Mouse (Mus musculus): ENCODE measurements around the gene Copg2. TPM values are rescaled to one million over a fixed set of nuclear protein-coding genes. Genes with fewer than 3 reads are reported as not detected.
A peak's percentile ranks its signal among the peaks of the same experiment; 100 is the strongest.

Copg2 gene
- polyA plus RNA-seq, 1 experiment from 2014 or later = 24.6 TPM

- H3K4me1 ChIP-seq = peaks cover 43% of the 10 kb centered on the region
- WGBS = 77% methylated on average over 4 of the region's 4 CpGs
- no peak for ATAC-seq (replicated peaks; ENCODE audit: low FRiP score)
- H3K9me3 ChIP-seq (replicated peaks) = no peaks in the 10 kb centered on the region
- H3K36me3 ChIP-seq = no peaks in the 10 kb centered on the region
- no peak overlapping the region for H3K9ac ChIP-seq
- no peak overlapping the region for H3K4me3 ChIP-seq (replicated peaks)
- no peak overlapping the region for H3K4me2 ChIP-seq
- no peaks in the 10 kb centered on the region for H3K27me3 ChIP-seq
- peak overlapping the region; percentile 73; the same call in 1 of the 2 replicates for H3K27ac ChIP-seq
These were observed 174.0 kb downstream of the Copg2 start for GRCm38 (mm10) chr6:30722385-30723164.

GRCm38 (mm10) chr6:30716796-30717195, 179.8 kb downstream of the Copg2 start:
- Histone ChIP-seq H3K9ac (no peak overlapping the region), H3K4me1 (peaks cover 53% of the 10 kb centered on the region), H3K4me3 (replicated peaks) (no peak overlapping the region), H3K27ac (peak overlapping the region; percentile 14; the same call in 1 of the 2 replicates), H3K4me2 (no peak overlapping the region), H3K9me3 (replicated peaks) (no peaks in the 10 kb centered on the region), H3K27me3 (no peaks in the 10 kb centered on the region), H3K36me3 (no peaks in the 10 kb centered on the region)
- no peak for ATAC-seq (replicated peaks; ENCODE audit: low FRiP score)
- WGBS = 85% methylated on average over 7 of the region's 7 CpGs

DNA sequence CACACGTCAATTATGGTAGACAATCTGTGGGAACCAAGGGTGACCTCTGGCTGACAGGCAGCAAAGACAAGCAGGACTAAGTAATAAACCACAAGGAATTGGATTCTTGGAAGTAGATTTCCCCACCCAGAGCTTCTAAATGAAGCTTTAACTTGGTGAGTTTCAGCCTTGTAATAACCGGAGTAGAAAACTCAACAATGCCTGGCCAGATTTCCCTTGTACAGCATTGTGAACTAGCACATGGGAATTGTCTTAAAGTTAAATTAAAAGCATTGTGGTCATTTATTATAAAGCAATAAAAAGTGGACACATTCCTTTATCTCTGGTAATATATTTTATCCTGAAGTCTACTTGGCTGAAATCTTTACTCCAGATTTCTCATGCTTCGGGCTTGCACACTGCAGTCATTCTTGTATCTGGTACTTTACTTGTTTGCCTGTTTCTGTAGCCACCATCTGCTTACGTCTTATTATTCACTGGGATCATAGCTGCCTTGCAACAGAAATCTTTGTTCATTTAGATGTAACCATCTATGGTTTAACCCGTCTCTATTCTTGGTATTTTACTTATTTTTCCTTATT, 181.6 kb downstream of the Copg2 start:
- peak; percentile 66 for ATAC-seq (replicated peaks; ENCODE audit: low FRiP score)
- H3K9ac ChIP-seq = no peak overlapping the region
- 36% methylated on average over 5 of the region's 5 CpGs for WGBS
- no peak overlapping the region for H3K4me2 ChIP-seq
- no peaks in the 10 kb centered on the region for H3K9me3 ChIP-seq (replicated peaks)
- H3K27me3 ChIP-seq = no peaks in the 10 kb centered on the region
- H3K4me3 ChIP-seq (replicated peaks) = no peak overlapping the region
- peak overlapping the region; percentile 92 for H3K27ac ChIP-seq
- peaks cover 48% of the 10 kb centered on the region for H3K4me1 ChIP-seq
- no peaks in the 10 kb centered on the region for H3K36me3 ChIP-seq

- Histone ChIP-seq H3K9me3 (replicated peaks) (no peaks in the 10 kb centered on the region), H3K4me1 (peaks cover 53% of the 10 kb centered on the region), H3K9ac (no peak overlapping the region), H3K27me3 (no peaks in the 10 kb centered on the region), H3K27ac (peak overlapping the region; percentile 92), H3K4me3 (replicated peaks) (no peak overlapping the region), H3K36me3 (no peaks in the 10 kb centered on the region), H3K4me2 (no peak overlapping the region)
- ATAC-seq (replicated peaks; ENCODE audit: low FRiP score) = no peak
- WGBS = 36% methylated on average over 11 of the region's 11 CpGs
These were observed 182.7 kb downstream of the Copg2 start for GRCm38 (mm10) chr6:30713896-30714295.

GRCm38 (mm10) chr6:30713455-30713854, 183.1 kb downstream of the Copg2 start:
- WGBS = 64% methylated on average over 6 of the region's 6 CpGs
- Histone ChIP-seq H3K9me3 (replicated peaks) (no peaks in the 10 kb centered on the region), H3K4me1 (peaks cover 53% of the 10 kb centered on the region), H3K4me2 (no peak overlapping the region), H3K27ac (peak overlapping the region; percentile 92), H3K9ac (no peak overlapping the region), H3K36me3 (no peaks in the 10 kb centered on the region), H3K4me3 (replicated peaks) (no peak overlapping the region), H3K27me3 (no peaks in the 10 kb centered on the region)
- ATAC-seq (replicated peaks; ENCODE audit: low FRiP score) = no peak

DNA sequence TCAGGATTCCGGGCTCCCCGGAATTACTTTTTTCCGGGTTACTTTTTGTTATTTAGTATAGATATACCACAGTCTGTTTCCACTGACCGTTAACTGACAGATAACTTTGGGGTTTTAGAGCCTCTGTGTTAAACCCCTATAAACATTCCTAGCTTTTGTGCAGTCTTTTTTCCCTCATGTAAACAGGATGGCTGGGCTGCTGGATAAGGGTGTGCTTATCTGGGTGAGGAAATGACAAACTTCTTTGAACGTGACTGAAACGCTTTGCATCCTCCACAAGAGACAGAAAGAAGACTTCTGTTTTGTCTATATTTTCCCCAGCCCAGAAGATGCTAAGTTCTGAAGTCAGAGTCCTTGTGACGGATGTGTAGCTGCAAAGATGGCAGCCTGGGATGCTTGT, 184.1 kb downstream of the Copg2 start:
- Histone ChIP-seq H3K9ac (no peak overlapping the region), H3K9me3 (replicated peaks) (no peaks in the 10 kb centered on the region), H3K27me3 (no peaks in the 10 kb centered on the region), H3K4me1 (peaks cover 56% of the 10 kb centered on the region), H3K4me2 (no peak overlapping the region), H3K36me3 (no peaks in the 10 kb centered on the region), H3K27ac (peak overlapping the region; percentile 89), H3K4me3 (replicated peaks) (no peak overlapping the region)
- 61% methylated on average over 7 of the region's 7 CpGs for WGBS
- ATAC-seq (replicated peaks; ENCODE audit: low FRiP score) = no peak

- Histone ChIP-seq H3K9me3 (replicated peaks) (no peaks in the 10 kb centered on the region), H3K36me3 (no peaks in the 10 kb centered on the region), H3K4me1 (peaks cover 59% of the 10 kb centered on the region), H3K27me3 (no peaks in the 10 kb centered on the region), H3K4me3 (replicated peaks) (no peak overlapping the region), H3K27ac (peak overlapping the region; percentile 89), H3K4me2 (no peak overlapping the region), H3K9ac (no peak overlapping the region)
- ATAC-seq (replicated peaks; ENCODE audit: low FRiP score) = no peak
- 72% methylated on average over 10 of the region's 10 CpGs for WGBS
These were observed 185.2 kb downstream of the Copg2 start for GRCm38 (mm10) chr6:30711365-30711763.

GRCm38 (mm10) chr6:30710371-30711364, 185.9 kb downstream of the Copg2 start:
- no peaks in the 10 kb centered on the region for H3K27me3 ChIP-seq
- no peaks in the 10 kb centered on the region for H3K9me3 ChIP-seq (replicated peaks)
- 43% methylated on average over 25 of the region's 25 CpGs for WGBS
- no peaks in the 10 kb centered on the region for H3K36me3 ChIP-seq
- H3K4me3 ChIP-seq (replicated peaks) = no peak overlapping the region
- no peak for ATAC-seq (replicated peaks; ENCODE audit: low FRiP score)
- H3K9ac ChIP-seq = no peak overlapping the region
- H3K4me1 ChIP-seq = peaks cover 55% of the 10 kb centered on the region
- H3K4me2 ChIP-seq = no peak overlapping the region
- peak overlapping the region; percentile 89 for H3K27ac ChIP-seq

DNA sequence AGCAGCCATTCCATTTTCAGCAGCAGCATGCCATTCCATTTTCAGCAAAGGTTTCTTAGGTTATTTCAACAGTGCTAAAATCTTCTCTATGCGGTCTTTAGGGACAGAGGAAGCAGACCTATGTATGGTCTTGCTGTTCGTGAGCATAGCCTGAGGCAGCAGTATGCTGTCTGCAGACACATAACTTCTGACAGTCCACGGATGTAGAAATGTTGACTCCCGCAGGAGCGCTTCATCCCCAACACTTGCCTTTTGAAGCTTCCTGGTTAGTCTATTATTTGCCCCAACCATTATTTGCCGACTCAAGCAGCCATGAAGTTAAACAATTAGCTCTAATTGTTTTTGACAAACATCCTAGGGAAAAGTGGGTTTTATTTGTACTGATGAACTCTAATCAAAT, 187.5 kb downstream of the Copg2 start:
- no peak overlapping the region for H3K9ac ChIP-seq
- no peaks in the 10 kb centered on the region for H3K36me3 ChIP-seq
- H3K4me3 ChIP-seq (replicated peaks) = no peak overlapping the region
- WGBS = 42% methylated on average over 6 of the region's 6 CpGs
- H3K27ac ChIP-seq = peak overlapping the region; percentile 89
- H3K9me3 ChIP-seq (replicated peaks) = no peaks in the 10 kb centered on the region
- no peak overlapping the region for H3K4me2 ChIP-seq
- ATAC-seq (replicated peaks; ENCODE audit: low FRiP score) = no peak
- peaks cover 47% of the 10 kb centered on the region for H3K4me1 ChIP-seq
- no peaks in the 10 kb centered on the region for H3K27me3 ChIP-seq

GRCm38 (mm10) chr6:30703977-30704602, 192.5 kb downstream of the Copg2 start:
- ATAC-seq (replicated peaks; ENCODE audit: low FRiP score) = peak; percentile 83
- peaks cover 30% of the 10 kb centered on the region for H3K4me1 ChIP-seq
- no peak overlapping the region for H3K9ac ChIP-seq
- H3K36me3 ChIP-seq = no peaks in the 10 kb centered on the region
- no peaks in the 10 kb centered on the region for H3K27me3 ChIP-seq
- no peak overlapping the region for H3K4me3 ChIP-seq (replicated peaks)
- 70% methylated on average over 9 of the region's 9 CpGs for WGBS
- no peak overlapping the region for H3K4me2 ChIP-seq
- no peaks in the 10 kb centered on the region for H3K9me3 ChIP-seq (replicated peaks)
- H3K27ac ChIP-seq = peak overlapping the region; percentile 79

DNA sequence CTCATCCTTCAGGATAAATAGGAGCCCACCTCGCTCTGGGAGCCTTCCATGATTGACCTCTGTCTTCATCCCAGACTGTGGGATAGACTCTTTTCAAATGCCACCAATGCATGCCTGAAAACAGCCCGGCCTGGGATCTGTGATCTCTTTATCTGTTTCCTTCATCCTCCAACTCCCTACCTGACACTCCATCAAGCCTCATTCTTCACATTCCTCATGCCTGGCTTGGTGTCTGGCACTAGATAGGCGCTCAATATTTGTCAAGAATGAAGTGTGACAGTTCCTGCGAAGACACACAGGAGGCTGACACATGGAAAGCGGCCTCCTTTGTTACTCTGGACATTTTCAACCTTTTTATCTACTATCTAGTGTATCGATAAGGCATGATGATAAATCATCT, 193.1 kb downstream of the Copg2 start:
- Histone ChIP-seq H3K27ac (peak overlapping the region; percentile 46), H3K27me3 (no peaks in the 10 kb centered on the region), H3K9me3 (replicated peaks) (no peaks in the 10 kb centered on the region), H3K9ac (no peak overlapping the region), H3K36me3 (no peaks in the 10 kb centered on the region), H3K4me3 (replicated peaks) (no peak overlapping the region), H3K4me1 (peaks cover 31% of the 10 kb centered on the region), H3K4me2 (no peak overlapping the region)
- ATAC-seq (replicated peaks; ENCODE audit: low FRiP score) = no peak
- WGBS = 78% methylated on average over 6 of the region's 6 CpGs

Measured in kidney, embryonic 15.5 days (tissue).